Mouse (Mus musculus) E14TG2a.4 (cell line): Measurements from ENCODE around the gene Cfap65.
A peak's percentile ranks its signal among the peaks of the same experiment; 100 is the strongest.

ENCODE experiments used
- H3K27me3 ChIP-seq: 2 replicates; pipeline ENCODE4 v1.6.1; 2014; ENCODE audit warnings: low read length, control low read depth; ENCODE audit not compliant: insufficient read depth
- H3K36me3 ChIP-seq: 2 replicates; pipeline ENCODE4 v1.6.1; 2014; ENCODE audit warnings: low read length, control low read depth; ENCODE audit not compliant: insufficient read depth
- H3K4me1 ChIP-seq: replicated peaks from 2 replicates; pipeline ENCODE4 v1.6.1; 2014; ENCODE audit warnings: low read depth, low read length, control low read depth
- H3K4me3 ChIP-seq: replicated peaks from 2 replicates; pipeline ENCODE4 v1.5.1; 2014; ENCODE audit warnings: mild to moderate bottlenecking, low read length
- H3K9me3 ChIP-seq: 2 replicates; pipeline ENCODE4 v1.6.1; 2014; ENCODE audit warnings: low read length, control low read depth
- CTCF ChIP-seq: conservative IDR thresholded peaks from 2 replicates; pipeline ENCODE4 v1.5.1; 2014; ENCODE audit warnings: low read length
- NANOG ChIP-seq: IDR thresholded peaks from 2 replicates; pipeline ENCODE4 v1.6.1; 2014; ENCODE audit warnings: borderline replicate concordance, low read length, mixed read lengths
- POU5F1 ChIP-seq: IDR thresholded peaks from 2 replicates; pipeline ENCODE4 v1.6.1; 2014; ENCODE audit warnings: low read length, borderline replicate concordance

Cfap65 gene

GRCm38 (mm10) chr1:74962126-74962852 is 26.9 kb upstream of the Cfap65 start:
- TF ChIP-seq POU5F1 (no peak), NANOG (no peak), CTCF (no peak)
- Histone ChIP-seq H3K36me3 (peaks cover under 1% of the 10 kb centered on the region; the same call in 1 of the 2 replicates), H3K27me3 (peaks cover 43% of the 10 kb centered on the region), H3K9me3 (no peaks in the 10 kb centered on the region), H3K4me1 (peaks cover 12% of the 10 kb centered on the region), H3K4me3 (no peak overlapping the region)

GRCm38 (mm10) chr1:74961722-74962121 is 26.3 kb upstream of the Cfap65 start:
- TF ChIP-seq POU5F1 (no peak), NANOG (no peak), CTCF (no peak)
- Histone ChIP-seq H3K4me1 (peaks cover 12% of the 10 kb centered on the region), H3K36me3 (no peaks in the 10 kb centered on the region), H3K4me3 (no peak overlapping the region), H3K9me3 (no peaks in the 10 kb centered on the region), H3K27me3 (peaks cover 43% of the 10 kb centered on the region)

GRCm38 (mm10) chr1:74960059-74960458 is 24.7 kb upstream of the Cfap65 start:
- TF ChIP-seq NANOG (no peak), CTCF (no peak), POU5F1 (no peak)
- H3K36me3 ChIP-seq: no peaks in the 10 kb centered on the region
- no peaks in the 10 kb centered on the region for H3K9me3 ChIP-seq

GRCm38 (mm10) chr1:74951556-74952210 is 16.3 kb upstream of the Cfap65 start, which contains the start of gene Ihh:
Gene Ihh, minus strand, starts transcription at chr1:74951672.
- Histone ChIP-seq H3K36me3 (no peaks in the 10 kb centered on the region), H3K4me3 (peak within 1 kb of the TSS; percentile 66), H3K4me1 (peaks cover 36% of the 10 kb centered on the region), H3K9me3 (no peaks in the 10 kb centered on the region), H3K27me3 (peaks cover 91% of the 10 kb centered on the region)
- no peak for TF ChIP-seq CTCF
- no peak for TF ChIP-seq NANOG

More at GRCm38 (mm10) chr1:74960059-74960458, 24.7 kb upstream of the Cfap65 start:
- peaks cover 10% of the 10 kb centered on the region for H3K4me1 ChIP-seq
- H3K27me3 ChIP-seq: peaks cover 51% of the 10 kb centered on the region
- no peak overlapping the region for H3K4me3 ChIP-seq

GRCm38 (mm10) chr1:74950576-74951490 is 15.4 kb upstream of the Cfap65 start:
- no peak for TF ChIP-seq NANOG
- no peak for TF ChIP-seq POU5F1
- no peak for TF ChIP-seq CTCF
- Histone ChIP-seq H3K4me3 (peak overlapping the region; percentile 66), H3K9me3 (no peaks in the 10 kb centered on the region), H3K4me1 (peaks cover 41% of the 10 kb centered on the region), H3K27me3 (peaks cover 94% of the 10 kb centered on the region), H3K36me3 (no peaks in the 10 kb centered on the region)

- Histone ChIP-seq H3K27me3 (peaks cover 96% of the 10 kb centered on the region), H3K9me3 (no peaks in the 10 kb centered on the region), H3K4me1 (peaks cover 42% of the 10 kb centered on the region), H3K4me3 (peak overlapping the region; percentile 66; the same call in 1 of the 2 replicates), H3K36me3 (no peaks in the 10 kb centered on the region)
- TF ChIP-seq CTCF: no peak
- no peak for TF ChIP-seq NANOG
- no peak for TF ChIP-seq POU5F1
Observed at GRCm38 (mm10) chr1:74950066-74950465, 14.7 kb upstream of the Cfap65 start.

GRCm38 (mm10) chr1:74949666-74950050 is 14.3 kb upstream of the Cfap65 start:
- Histone ChIP-seq H3K27me3 (peaks cover 95% of the 10 kb centered on the region), H3K4me1 (peaks cover 42% of the 10 kb centered on the region), H3K4me3 (no peak overlapping the region), H3K36me3 (no peaks in the 10 kb centered on the region), H3K9me3 (no peaks in the 10 kb centered on the region)
- TF ChIP-seq NANOG (no peak), CTCF (no peak), POU5F1 (no peak)

GRCm38 (mm10) chr1:74948784-74949665 is 13.6 kb upstream of the Cfap65 start:
- Histone ChIP-seq H3K4me1 (peaks cover 42% of the 10 kb centered on the region), H3K27me3 (peaks cover 96% of the 10 kb centered on the region), H3K36me3 (no peaks in the 10 kb centered on the region), H3K4me3 (peak overlapping the region; percentile 63; the same call in 1 of the 2 replicates), H3K9me3 (no peaks in the 10 kb centered on the region)
- TF ChIP-seq CTCF: peak; percentile 72
- TF ChIP-seq NANOG: no peak
